Mouse (Mus musculus) T-cell, adult 2 months (primary cell): ENCODE results near the gene Ccdc113.

Experiments used
- DNase-seq: peaks from one replicate; pipeline ENCODE4 v3.0.0; 2022; ENCODE audit warnings: low spot score

Ccdc113 gene

DNA sequence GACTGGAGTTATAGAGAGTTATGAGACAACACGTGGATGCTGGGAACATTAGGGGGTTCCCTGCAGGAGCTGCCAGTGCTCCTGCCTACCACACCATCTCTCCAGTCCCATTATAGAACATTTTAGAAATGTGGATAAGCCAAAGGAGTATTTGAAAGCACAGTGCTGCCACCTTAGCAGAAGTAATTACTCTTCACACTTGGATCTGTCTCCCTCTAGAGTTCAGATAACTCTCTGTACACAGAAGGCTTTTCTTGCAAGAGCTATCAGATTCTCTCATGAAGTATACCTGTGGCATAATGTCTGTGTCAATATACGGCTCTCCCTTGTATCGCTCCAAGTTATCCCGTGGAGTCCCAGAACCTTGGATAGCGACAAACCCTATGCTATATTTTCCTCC is 5.6 kb downstream of the Ccdc113 start:
- no peak for DNase-seq

DNA sequence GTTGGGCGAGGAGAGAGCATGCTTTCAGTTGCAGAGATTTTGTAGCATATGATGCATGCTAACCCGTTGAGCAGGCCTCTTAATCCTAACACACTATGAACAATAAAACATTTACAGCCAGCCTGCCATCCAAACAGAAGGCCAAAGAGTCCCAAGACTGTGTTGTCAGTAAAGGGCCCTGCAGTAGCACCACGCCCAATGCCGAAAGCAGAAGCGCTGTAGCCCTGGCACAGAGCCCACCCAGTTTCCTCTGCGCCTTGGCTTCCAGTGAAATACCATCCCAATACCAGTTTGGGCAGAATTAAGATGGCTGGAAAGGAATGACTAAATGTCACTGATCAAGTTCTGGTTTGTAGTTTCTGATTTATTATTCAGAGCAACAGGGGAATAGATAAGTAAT is 8.3 kb downstream of the Ccdc113 start:
- no peak for DNase-seq

GRCm38 (mm10) chr8:95543065-95543464 is 9.2 kb downstream of the Ccdc113 start:
- DNase-seq = no peak

DNA sequence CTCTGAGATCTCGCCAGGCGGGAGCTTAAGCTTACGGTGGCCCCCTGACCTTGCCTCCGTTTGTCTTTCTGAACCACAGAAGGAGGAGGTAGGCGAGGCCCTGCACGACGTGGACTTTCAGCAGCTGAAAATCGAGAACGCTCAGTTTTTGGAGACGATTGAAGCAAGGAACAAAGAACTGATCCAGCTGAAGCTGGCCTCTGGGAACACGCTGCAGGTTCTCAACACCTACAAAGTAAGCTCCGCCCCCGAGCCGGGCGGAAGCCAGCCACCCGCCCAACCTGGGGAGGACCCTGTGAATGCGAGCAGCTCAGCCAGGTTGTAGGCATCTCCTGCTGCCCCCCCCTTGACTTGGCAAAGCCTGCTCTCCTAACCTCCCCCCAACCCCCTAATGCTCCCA is 11.9 kb downstream of the Ccdc113 start:
- no peak for DNase-seq

DNA sequence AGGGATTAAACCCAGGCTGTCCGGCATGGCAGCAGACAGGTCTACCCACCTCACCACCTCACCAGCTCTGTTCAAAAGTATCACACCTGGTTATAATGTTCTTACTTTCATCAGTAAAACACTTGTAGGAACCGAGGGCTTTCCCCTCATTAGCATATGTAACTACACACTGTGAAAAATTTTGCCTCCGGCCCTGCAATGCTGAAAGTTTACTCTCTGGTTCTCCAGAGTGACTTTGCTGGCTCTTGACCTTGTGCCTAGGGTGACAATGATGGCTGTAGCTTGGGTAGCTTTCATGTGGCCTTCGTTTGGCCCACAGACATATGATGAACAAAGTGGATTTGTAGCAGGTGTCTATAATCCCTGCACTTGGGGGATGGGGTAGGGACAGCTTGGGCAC is 13.1 kb downstream of the Ccdc113 start:
- DNase-seq = no peak

- DNase-seq = no peak
Observed at GRCm38 (mm10) chr8:95547931-95548330, 14.0 kb downstream of the Ccdc113 start.

GRCm38 (mm10) chr8:95549871-95550829 is 16.3 kb downstream of the Ccdc113 start:
- no peak for DNase-seq

DNA sequence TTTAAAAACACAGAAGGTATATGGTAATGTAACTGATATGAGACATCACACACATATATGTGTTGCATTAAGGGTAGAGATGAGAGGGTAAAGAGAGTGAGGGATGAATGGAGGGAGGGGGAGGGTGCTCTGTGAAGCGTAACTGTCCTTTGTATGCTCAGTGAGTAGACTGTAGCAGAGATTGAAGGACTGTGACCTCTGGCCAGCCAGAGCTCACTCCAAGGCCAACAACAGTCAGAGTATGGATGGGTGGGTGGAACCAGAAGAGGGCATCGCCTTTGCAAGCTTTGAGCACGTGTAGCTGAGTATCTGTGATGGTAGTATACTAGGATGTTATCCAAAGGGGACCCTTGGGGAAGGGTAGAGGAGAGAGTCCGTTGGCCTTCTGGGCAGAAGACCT is 17.7 kb downstream of the Ccdc113 start:
- DNase-seq = no peak

- no peak for DNase-seq
Observed at GRCm38 (mm10) chr8:95555963-95556362, 22.1 kb downstream of the Ccdc113 start.

GRCm38 (mm10) chr8:95566217-95566616 is 32.3 kb downstream of the Ccdc113 start:
- DNase-seq = no peak

DNA sequence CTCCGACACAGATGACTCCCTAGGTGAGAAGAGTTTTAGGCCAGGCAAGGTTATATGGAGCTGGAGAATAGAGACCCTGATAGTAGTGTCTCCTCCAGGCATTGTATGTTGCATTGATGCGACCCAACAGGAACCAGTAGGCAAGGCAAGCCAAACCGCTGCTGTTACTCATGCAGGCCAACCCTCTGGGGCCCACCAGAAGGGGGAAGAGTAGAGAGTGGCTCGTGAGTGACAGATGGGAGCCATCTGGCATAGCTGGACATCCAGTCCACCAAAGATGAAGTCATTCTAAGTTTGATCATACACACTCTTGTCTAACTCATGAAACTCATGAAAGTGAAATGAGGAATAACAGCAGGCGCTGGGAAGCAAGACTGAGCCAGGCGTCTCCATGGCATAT is 32.9 kb downstream of the Ccdc113 start:
- no peak for DNase-seq

DNA sequence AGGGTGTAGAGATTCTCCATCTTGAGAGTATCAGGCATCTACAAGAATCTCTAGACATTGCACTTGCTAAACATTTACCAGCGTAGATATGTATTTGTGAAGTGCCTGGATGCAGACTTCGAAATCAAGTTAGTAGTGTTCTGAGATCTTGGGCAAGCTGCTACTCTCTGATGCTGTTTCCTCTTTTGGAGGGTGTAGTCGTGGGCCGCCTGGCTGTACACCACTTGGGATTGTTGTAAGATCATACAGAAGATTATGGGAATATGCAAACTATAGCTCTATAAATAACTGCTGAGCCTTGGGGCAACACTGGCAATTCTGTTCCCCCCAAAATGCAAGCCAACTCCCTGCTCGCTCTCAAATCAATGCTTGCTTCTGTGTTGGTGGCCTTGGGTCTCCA is 39.3 kb downstream of the Ccdc113 start:
- DNase-seq = no peak

- DNase-seq = no peak
Observed at GRCm38 (mm10) chr8:95576240-95576639, 42.4 kb downstream of the Ccdc113 start, which contains the start of gene Prss54. Gene Prss54, minus strand, starts transcription at chr8:95576340.

- DNase-seq = no peak
Observed at GRCm38 (mm10) chr8:95587339-95587738, 53.5 kb downstream of the Ccdc113 start.

DNA sequence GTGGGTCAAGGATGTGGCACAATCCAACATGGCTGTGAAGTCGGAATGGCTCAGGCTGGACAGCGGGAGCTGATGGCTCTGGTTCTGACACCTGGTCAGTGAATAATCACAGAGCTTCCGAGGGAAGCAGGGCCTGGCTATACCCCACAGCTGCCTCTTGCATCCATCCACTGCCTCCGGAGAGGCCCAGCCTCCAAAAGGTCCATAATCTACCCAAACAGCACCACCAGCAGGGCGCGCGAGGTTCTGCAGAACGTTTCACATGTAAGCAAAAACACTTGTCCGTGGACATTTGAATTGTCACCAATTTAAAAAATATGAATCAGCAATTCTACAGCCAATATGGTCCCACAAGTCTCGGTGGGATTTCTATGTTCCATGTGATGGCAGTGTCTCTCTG is 55.4 kb downstream of the Ccdc113 start:
- no peak for DNase-seq

DNA sequence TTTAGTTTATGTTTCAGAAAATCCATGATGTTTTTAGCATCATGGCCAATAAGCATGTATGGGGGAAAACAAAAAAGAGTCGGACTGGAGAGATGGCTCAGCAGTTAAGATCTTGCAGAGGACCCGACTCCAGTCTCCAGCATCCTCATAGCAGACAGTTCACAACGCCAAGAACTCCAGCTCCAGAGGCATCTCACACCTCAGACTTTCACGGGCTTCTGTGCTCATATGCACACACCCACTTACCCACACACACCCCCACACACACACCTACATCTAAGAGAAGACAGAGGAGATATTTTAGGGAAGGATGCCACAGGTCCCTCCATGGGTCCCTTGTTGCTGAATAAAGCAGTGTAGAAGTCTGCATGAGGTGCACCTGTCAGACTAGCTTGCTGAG is 56.7 kb downstream of the Ccdc113 start:
- DNase-seq = no peak

- no peak for DNase-seq
Observed at GRCm38 (mm10) chr8:95592131-95592780, 58.4 kb downstream of the Ccdc113 start.

GRCm38 (mm10) chr8:95593439-95594393 is 59.8 kb downstream of the Ccdc113 start:
- DNase-seq = no peak

DNA sequence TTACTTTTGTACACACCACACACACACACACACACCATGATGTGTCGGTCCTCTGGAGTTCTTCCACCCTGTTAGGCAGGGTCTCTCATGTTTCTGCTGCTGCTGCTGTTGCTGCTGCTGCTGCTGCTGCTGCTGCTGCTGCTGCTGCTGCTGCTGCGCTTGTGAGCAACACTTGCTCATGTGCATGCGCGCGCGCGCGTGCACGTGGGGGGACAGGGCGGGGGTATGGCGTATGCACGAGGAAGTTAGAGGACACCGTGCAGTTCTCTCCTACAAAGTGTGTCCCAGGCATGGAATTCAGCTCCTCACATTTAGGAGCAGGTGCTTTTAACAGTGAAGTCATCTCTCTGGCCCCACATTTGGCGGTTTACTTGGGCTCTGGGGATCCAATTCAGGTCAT is 61.2 kb downstream of the Ccdc113 start:
- DNase-seq = no peak

DNA sequence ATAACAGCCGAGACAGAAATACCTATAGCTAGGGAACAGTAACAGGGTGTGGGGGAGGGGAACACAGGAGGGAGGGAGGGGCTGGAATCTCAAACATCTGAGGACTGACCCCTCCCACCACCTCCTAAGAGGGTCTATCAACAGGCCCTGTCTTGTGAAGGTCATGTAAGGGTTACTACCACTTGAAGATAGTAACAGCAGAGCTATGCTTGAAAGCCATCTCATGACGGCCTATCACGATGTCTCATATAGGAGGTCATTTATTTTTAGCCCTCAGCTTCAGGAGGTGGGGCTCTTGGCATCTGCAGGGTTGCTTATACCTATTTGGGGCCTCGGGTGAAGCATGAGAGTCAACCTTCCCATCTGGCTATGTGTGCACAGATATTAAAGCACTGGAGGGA is 63.0 kb downstream of the Ccdc113 start:
- DNase-seq = no peak

GRCm38 (mm10) chr8:95599861-95600260 is 66.0 kb downstream of the Ccdc113 start:
- peak; percentile 25 for DNase-seq

DNA sequence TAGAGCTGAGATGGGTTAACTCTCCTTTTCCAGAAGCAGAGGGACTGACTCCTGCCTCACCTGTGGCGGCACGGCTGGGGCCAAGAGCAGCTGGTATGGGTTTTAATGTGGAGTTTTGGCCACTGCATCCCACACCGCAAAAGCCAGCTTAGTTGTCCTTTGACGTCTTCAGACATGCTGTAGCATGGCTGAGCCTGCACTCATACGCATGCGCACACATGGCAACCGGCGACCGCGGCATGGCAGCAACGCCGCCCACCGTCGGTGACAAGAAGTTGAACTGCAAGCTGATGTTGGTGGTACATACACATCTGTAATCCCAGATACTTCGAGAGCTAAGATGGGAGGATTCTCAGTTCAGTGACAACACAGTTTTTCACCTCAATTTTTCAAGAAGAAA is 67.4 kb downstream of the Ccdc113 start:
- DNase-seq = no peak
